Mouse (Mus musculus) layer of hippocampus, adult 2 months (tissue): ENCODE data around the gene Slc22a7. TPM values are rescaled to one million over a fixed set of nuclear protein-coding genes. Genes with fewer than 3 reads are reported as not detected.

ENCODE experiments used
- DNase-seq, 2 experiments: peaks; one replicate each; pipeline ENCODE4 v3.0.0; 2022; ENCODE audit warnings: low spot score in 2 of 2
- H3K27ac ChIP-seq: fragments of 200-600 bp; 2 replicates; pipeline ENCODE4 v1.8.1; 2022
- H3K4me3 ChIP-seq: fragments of 200-600 bp; 2 replicates; pipeline ENCODE4 v1.8.1; 2022; ENCODE audit warnings: mild to moderate bottlenecking
- CTCF ChIP-seq: fragments of 200-600 bp; conservative IDR thresholded peaks from 2 replicates; pipeline ENCODE4 v1.8.1; 2022; ENCODE audit warnings: antibody characterized with exemption, mild to moderate bottlenecking, moderate library complexity
- total RNA-seq, 2 experiments: library from RNA; stranded (reverse); gene quantifications; 2 replicates each; pipeline ENCODE4 v1.2.3; 2021

Gene Slc22a7
- total RNA-seq, 2 experiments from 2014 or later: 0.28 TPM; not detected in 1

GRCm38 (mm10) chr17:46455110-46455691 is 16.9 kb upstream of the Slc22a7 start:
- TF ChIP-seq CTCF: no peak
- Histone ChIP-seq H3K4me3 (peak overlapping the region; percentile 48), H3K27ac (no peak overlapping the region; the same call in 1 of the 2 replicates)
- peak in 1 of 2 experiments; percentile 34 for DNase-seq

- Histone ChIP-seq H3K27ac (no peak overlapping the region), H3K4me3 (peak overlapping the region; percentile 48)
- no peak for DNase-seq
- TF ChIP-seq CTCF: no peak
Measured at GRCm38 (mm10) chr17:46454539-46454938, 16.3 kb upstream of the Slc22a7 start.

GRCm38 (mm10) chr17:46453970-46454411 is 15.7 kb upstream of the Slc22a7 start:
- peak; percentile 31 for TF ChIP-seq CTCF
- no peak overlapping the region for H3K27ac ChIP-seq
- no peak for DNase-seq
- peak overlapping the region; percentile 34; the same call in 1 of the 2 replicates for H3K4me3 ChIP-seq

- no peak for DNase-seq
- TF ChIP-seq CTCF: no peak
- Histone ChIP-seq H3K27ac (no peak overlapping the region), H3K4me3 (no peak overlapping the region)
Measured at GRCm38 (mm10) chr17:46453302-46453948, 15.2 kb upstream of the Slc22a7 start.

GRCm38 (mm10) chr17:46452683-46453082 is 14.4 kb upstream of the Slc22a7 start:
- DNase-seq: no peak
- Histone ChIP-seq H3K4me3 (no peak overlapping the region), H3K27ac (no peak overlapping the region)
- no peak for TF ChIP-seq CTCF

GRCm38 (mm10) chr17:46446264-46446663 is 8.0 kb upstream of the Slc22a7 start:
- H3K27ac ChIP-seq: no peak overlapping the region
- no peak for TF ChIP-seq CTCF
- no peak overlapping the region for H3K4me3 ChIP-seq
- no peak for DNase-seq

- DNase-seq: no peak
- TF ChIP-seq CTCF: no peak
- H3K27ac ChIP-seq: no peak overlapping the region
- H3K4me3 ChIP-seq: no peak overlapping the region
Measured at GRCm38 (mm10) chr17:46444839-46445579, 6.8 kb upstream of the Slc22a7 start.

GRCm38 (mm10) chr17:46439176-46439575 is 919 bp upstream of the Slc22a7 start:
- DNase-seq: no peak
- no peak for TF ChIP-seq CTCF
- Histone ChIP-seq H3K4me3 (no peak overlapping the region), H3K27ac (no peak overlapping the region)

GRCm38 (mm10) chr17:46436672-46437366 is 1.4 kb downstream of the Slc22a7 start:
- no peak overlapping the region for H3K27ac ChIP-seq
- H3K4me3 ChIP-seq: no peak overlapping the region
- peak; percentile 72 for TF ChIP-seq CTCF
- DNase-seq: no peak

GRCm38 (mm10) chr17:46433627-46434026 is 4.6 kb downstream of the Slc22a7 start:
- H3K27ac ChIP-seq: no peak overlapping the region
- no peak; the same call in 1 of the 2 replicates for TF ChIP-seq CTCF
- DNase-seq: no peak
- H3K4me3 ChIP-seq: no peak overlapping the region

GRCm38 (mm10) chr17:46428761-46429414 is 9.4 kb downstream of the Slc22a7 start, which contains the start of gene Crip3:
Crip3 (plus strand) TSS chr17:46428926.
- DNase-seq: no peak
- H3K27ac ChIP-seq: 0 out of 2 replicates have a peak within 1 kb of the TSS, but pooled peaks have one; percentile 28
- H3K4me3 ChIP-seq: no peak within 1 kb of the TSS
- no peak for TF ChIP-seq CTCF

- Histone ChIP-seq H3K4me3 (no peak overlapping the region), H3K27ac (no peak overlapping the region)
- TF ChIP-seq CTCF: no peak
- DNase-seq: no peak
Measured at GRCm38 (mm10) chr17:46426496-46426895, 11.8 kb downstream of the Slc22a7 start.

- DNase-seq: no peak
- no peak for TF ChIP-seq CTCF
- Histone ChIP-seq H3K4me3 (no peak overlapping the region), H3K27ac (no peak overlapping the region)
Measured at GRCm38 (mm10) chr17:46419717-46420116, 18.5 kb downstream of the Slc22a7 start.
